Mouse (Mus musculus) adrenal gland, postnatal 25 days (tissue): Measurements from ENCODE around the gene Pkd1. TPM values are rescaled to one million over a fixed set of nuclear protein-coding genes. Genes with fewer than 3 reads are reported as not detected.
A peak's percentile ranks its signal among the peaks of the same experiment; 100 is the strongest.

Experiments used
- DNase-seq: peaks from one replicate; pipeline ENCODE4 v3.0.0; 2021; ENCODE audit warnings: mixed read lengths
- total RNA-seq: library from RNA; stranded (reverse); gene quantifications from 2 replicates; pipeline ENCODE4 v1.2.3, GENCODE M21; 2021

The Pkd1 gene
- total RNA-seq, 1 experiment from 2014 or later: 65.8 TPM

GRCm38 (mm10) chr17:24608370-24608769, 58.7 kb downstream of the Pkd1 start:
- DNase-seq: no peak

DNA sequence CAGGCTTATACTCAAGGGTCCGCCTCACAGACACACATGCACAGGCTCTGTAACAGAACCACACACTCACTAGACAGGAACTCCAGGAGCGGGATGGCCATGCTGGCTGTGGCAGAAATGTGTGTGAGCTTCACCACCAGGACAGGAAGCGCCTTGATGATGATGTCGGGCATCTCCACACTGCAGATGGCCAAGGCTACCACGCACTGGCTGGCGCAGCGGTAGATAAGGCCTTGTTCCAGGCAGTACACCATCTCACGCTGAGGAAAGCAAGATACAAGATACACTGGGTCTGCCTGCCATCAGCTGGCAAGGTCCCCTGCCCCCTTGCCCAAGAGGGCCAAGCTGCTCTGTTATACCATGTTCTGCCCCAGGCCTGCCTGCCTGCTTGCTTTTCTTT, 59.2 kb downstream of the Pkd1 start:
- no peak for DNase-seq

GRCm38 (mm10) chr17:24610711-24611110, 61.1 kb downstream of the Pkd1 start:
- no peak for DNase-seq

DNA sequence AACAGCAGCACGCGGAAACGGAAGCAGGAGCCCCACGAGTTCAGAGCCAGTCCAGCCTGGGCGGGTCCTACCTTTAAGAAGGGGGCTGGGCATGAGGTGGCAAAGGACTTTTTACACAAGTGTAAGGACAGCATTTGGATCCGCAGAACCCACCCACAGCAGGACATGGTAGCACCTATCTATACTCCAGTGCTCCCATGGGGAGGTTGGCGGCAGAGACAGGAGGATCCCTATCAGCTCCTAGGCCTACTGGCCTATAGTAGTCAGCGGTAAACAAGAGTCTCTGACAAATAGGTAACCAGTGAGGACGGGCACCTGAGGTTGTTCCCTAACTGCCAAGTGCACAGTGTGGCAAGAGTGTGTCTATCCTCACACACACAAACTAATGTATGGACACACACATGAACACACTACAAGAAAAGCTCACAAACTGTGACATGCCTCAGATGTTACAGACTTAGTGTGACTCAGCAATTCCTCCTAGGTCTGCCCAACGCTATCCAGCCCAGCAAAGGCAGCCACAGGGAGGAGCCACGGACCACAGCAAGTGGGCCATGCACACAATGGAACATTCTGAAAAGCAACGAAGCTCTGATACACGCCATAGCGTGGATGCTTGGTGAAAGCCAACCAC, 68.0 kb downstream of the Pkd1 start:
- no peak for DNase-seq

- no peak for DNase-seq
Measured at GRCm38 (mm10) chr17:24625472-24625871, 75.8 kb downstream of the Pkd1 start.

DNA sequence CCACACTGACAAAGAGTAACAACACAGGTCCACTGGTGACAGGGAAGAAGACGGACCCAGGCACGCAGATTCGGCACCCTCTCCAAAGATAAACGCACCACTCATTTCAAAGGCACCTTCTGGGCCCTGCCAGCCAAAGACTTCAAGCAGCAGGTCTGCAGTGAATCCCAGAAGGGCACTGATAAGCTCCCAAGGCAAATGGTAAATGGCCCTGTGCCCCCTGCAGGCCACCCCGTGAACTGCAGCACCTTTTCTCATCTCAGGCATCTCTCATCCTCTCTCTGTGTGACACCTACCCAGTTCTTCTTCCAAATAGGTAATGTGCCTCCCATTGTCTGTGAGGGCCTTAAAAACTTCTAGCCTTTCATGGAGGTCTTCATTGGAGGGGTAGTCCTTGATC, 79.0 kb downstream of the Pkd1 start:
- peak; percentile 74 for DNase-seq

- DNase-seq: no peak
Measured at GRCm38 (mm10) chr17:24630072-24630471, 80.4 kb downstream of the Pkd1 start.

- DNase-seq: peak; percentile 84
Measured at GRCm38 (mm10) chr17:24632167-24632812, 82.7 kb downstream of the Pkd1 start, which contains the start of the genes Tsc2 and Nthl1. TSS of gene Tsc2 (minus strand) at chr17:24632630. TSS of gene Nthl1 (plus strand) at chr17:24632680.

DNA sequence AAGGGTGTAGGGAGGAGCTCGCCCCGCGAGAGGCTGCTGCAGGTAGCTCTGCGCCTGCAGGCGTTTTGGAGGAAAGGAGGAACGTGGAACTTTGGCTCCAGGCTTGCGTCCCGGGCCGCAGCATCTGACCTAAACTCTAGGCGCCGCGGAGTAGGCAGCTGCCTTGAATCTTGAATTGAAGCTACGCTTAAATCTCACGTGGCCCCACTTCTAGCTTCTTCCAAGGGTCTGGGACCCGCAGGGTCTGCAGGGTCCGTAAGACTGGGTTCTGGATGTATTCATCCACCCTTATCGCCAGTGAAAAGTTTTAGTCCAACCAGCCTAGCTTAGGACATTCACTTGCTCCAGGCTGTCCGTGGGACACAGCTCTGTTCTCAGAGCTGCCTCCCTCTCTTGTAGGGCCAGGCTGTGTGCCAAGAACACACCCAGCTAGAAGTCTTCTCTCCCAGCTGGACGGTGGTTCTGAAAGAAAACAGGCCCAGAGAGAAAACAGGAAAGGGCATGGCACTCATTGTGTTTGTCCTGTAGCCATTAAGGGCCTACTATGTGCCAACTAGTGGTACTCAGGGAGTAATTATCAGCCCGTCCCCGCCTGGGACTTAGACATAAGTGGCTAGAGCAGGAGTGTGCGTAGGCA, 83.3 kb downstream of the Pkd1 start:
- peak; percentile 60 for DNase-seq

- DNase-seq: no peak
Measured at GRCm38 (mm10) chr17:24633831-24634230, 84.2 kb downstream of the Pkd1 start.

- DNase-seq: no peak
Measured at GRCm38 (mm10) chr17:24635024-24635423, 85.4 kb downstream of the Pkd1 start.

GRCm38 (mm10) chr17:24635694-24636093, 86.1 kb downstream of the Pkd1 start:
- no peak for DNase-seq

DNA sequence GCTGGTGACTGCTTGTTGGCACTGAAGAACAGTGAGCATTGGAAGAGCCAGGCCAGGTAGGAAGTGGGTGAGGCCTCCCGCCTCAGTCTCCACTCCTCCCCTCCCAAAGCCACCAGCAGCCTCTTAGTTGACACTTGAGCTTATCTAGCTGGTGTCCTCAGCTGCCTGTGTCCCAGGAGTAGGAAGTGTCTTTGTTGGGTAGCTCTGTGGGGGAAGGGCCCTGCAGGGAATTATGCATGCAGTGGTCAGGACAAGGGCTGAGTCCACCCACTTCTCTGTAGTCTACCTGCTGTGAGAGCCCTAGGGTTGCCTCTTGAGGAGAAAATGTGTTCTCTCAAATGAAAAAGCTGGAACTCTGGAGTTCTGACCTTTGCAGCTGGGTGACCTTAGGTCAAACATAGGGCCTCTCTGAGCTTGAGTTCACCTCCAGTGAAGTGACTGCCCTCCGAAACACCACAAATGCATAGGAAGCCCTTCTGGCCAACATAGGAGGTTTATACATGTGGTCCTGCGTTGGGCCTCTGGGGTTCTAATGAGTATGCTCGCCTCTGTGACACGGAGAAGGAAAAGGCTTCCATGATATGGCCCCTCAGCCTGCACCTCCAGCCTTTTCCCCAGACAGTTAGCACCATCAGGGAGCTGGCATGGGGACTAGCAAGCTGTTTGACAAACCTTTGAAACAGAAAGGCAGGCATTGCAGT, 87.3 kb downstream of the Pkd1 start:
- DNase-seq: no peak

GRCm38 (mm10) chr17:24638214-24638613, 88.6 kb downstream of the Pkd1 start:
- DNase-seq: no peak

DNA sequence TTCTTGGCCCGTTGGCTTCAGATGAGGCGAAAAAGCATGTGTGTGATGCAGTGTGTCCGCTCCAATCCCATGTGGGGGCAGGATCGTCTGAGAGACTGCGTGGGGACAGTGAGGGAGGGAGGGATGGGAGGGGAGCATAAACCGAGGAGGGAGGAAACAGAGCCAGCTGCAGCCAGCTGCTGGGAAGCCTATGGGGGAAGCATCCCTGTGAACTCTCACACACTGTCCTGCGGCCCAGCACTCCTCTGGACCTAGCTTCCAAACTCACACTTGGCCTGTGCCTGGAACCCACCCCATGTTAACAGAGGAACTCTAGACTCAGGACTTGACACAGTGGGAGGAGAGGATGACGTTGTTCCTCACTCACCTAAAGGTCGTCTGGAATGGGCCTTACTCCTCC, 89.2 kb downstream of the Pkd1 start:
- DNase-seq: no peak

DNA sequence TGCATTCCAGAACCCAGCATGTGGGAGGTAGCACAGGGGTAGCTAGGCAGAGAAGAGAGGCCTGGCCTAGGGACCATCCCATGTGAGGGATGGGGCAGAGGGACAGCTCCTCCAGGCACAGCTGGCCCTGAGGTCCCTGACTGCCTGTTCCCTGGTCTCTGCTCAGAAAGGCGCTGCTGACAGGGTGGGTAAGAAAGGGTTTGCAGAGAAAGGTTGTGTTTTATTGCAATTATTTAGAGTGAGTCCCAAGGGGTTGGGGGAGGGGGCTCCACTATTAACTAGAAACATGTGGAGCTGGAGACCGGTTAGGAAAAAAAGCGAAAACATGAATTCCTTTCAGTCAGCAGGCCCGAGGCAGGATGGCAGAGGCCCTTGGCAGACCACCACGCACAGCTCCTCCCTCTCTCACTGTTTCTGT, 89.9 kb downstream of the Pkd1 start:
- DNase-seq: no peak

GRCm38 (mm10) chr17:24640119-24640518, 90.5 kb downstream of the Pkd1 start:
- no peak for DNase-seq

DNA sequence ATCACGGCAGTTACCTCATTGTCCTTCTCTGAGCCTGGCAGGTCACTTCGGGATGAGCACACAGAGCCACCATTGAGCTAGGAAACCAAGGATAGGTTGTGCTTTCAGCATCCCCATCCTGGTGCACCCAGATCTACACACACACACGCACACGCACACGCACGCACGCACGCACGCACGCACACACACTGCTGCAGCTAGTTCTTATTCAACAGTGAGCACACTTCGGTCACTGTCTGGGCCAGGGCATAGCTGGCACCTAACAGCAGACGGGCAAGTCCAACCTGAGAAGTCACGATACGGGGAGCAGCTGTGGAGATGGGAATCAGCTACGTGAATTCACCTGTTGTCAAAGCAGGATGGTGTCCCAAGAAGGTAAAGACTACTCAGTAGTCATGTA, 90.9 kb downstream of the Pkd1 start:
- no peak for DNase-seq

DNA sequence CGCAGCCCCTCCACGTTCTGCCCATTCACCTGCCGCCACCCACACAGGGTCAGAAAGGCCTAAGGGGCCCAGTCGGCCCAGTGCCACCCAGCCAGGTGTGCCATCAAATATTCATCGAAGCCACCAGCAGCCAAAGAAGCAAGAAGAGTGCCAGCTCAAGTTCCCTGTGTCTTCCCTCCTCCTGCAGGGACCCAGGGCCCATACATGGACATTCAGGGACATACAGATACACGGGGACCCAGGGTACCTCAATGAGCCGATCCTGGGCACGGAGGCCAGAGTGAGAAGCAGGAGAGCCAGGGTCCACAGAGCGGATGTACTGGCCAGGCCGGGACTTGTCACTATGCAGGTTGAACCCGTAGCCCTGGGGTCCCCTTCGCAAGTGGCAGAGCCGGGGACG, 92.3 kb downstream of the Pkd1 start:
- no peak for DNase-seq

DNA sequence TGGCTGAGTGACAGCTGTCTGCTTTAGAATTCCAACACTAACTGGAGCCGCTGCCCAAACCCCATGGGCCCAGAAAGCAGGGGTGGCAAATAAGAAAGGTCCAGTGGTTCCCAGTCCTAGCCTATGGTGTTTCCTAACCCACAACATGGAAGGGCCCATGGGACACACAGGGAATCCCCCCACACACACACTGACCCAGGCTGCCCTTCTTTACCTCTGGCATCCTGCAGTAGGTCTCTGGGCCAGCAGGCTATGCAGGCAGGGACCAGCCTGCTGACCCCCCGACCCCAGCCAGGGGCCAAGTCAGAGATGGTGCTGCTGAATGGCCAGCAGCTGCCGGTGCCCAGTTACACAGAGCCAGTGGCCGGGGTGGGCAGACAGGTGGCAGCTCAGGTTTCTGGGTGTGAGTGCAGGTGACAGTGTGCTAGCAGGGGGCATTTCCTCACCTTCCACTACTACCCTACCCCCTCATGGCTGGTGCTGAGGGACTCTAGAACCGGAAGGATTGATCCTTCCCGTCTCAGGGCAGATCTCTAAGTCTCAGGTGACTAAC, 93.2 kb downstream of the Pkd1 start:
- DNase-seq: no peak

DNA sequence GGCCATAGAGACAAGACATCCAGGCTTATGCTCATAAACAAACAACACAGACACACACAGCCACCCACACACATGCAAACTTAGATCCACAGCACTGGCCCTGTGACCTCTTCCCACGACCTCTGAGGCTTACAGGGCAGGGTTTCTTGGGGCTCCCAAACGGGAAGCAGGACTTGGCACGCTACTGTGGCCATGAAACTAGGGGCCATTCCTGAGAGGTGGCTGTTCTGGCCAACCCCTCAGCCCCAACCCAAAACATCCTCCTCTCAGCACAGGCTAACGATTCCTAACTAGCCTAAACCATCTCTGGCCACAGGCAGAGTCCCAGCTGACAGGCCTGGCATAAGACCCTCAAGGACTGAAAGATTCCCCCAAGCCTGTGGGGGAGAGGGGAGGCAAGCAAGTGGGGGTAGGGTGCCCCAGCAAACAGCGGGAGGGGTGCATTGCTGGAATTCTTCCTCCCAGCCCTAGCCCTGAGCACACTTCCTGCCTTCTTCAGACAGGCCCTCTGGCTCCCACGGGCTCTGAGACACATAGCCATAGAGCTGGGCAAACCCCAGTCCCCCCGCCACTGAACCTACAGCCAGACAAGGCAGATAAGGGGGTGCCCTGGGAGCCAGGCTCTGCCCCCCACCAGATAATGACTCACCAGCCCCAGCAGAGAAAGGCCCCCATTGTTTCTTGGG, 94.5 kb downstream of the Pkd1 start:
- DNase-seq: no peak
